Mouse (Mus musculus): ENCODE results near the gene Vsig2.

GRCm38 (mm10) chr9:37504348-37504747 is 34.7 kb upstream of the Vsig2 start:
- TF ChIP-seq POLR2A (IDR thresholded peaks at IDR 0.05; ENCODE audit: low read depth, low read length) (no peak), CTCF (IDR thresholded peaks at IDR 0.05; ENCODE audit: extremely low read depth, insufficient read depth, insufficient read length, insufficient replicate concordance) (no peak)

All from spleen, adult 2 months (tissue).